Mouse (Mus musculus) thymus, adult 2 months (tissue): ENCODE data around the gene Mthfr. TPM values are rescaled to one million over a fixed set of nuclear protein-coding genes. Genes with fewer than 3 reads are reported as not detected.

ENCODE experiments used
- DNase-seq: peaks from one replicate; pipeline ENCODE4 v3.0.0; 2021
- H3K27ac ChIP-seq: fragments of 200-500 bp; 2 replicates; pipeline ENCODE4 v1.5.1; 2012; ENCODE audit warnings: low read length, control low read depth; ENCODE audit not compliant: control insufficient read depth, insufficient read depth
- H3K27me3 ChIP-seq: fragments of 200-500 bp; 2 replicates; pipeline ENCODE4 v1.6.1; 2012; ENCODE audit warnings: mild to moderate bottlenecking, low read length, moderate library complexity, mixed read lengths; ENCODE audit not compliant: control insufficient read depth, insufficient read depth
- H3K36me3 ChIP-seq: fragments of 200-500 bp; 2 replicates; pipeline ENCODE4 v1.6.1; 2012; ENCODE audit warnings: mild to moderate bottlenecking, low read length, moderate library complexity; ENCODE audit not compliant: control insufficient read depth, insufficient read depth
- H3K4me1 ChIP-seq: fragments of 200-500 bp; replicated peaks from 2 replicates; pipeline ENCODE4 v1.6.1; 2012; ENCODE audit warnings: low read length; ENCODE audit not compliant: control insufficient read depth, insufficient read depth
- H3K4me3 ChIP-seq: fragments of 200-500 bp; 2 replicates; pipeline ENCODE4 v1.5.1; 2012; ENCODE audit warnings: mild to moderate bottlenecking, low read length, control low read depth, moderate library complexity; ENCODE audit not compliant: control insufficient read depth, insufficient read depth
- CTCF ChIP-seq: fragments of 200-500 bp; IDR thresholded peaks from 2 replicates; pipeline ENCODE4 v1.5.1; 2012; ENCODE audit warnings: mild to moderate bottlenecking, control low read depth, low read length, moderate library complexity, borderline replicate concordance; ENCODE audit not compliant: control insufficient read depth, poor library complexity, insufficient read depth; ENCODE audit errors: extremely low read depth
- POLR2A ChIP-seq: fragments of 200-500 bp; IDR thresholded peaks from 2 replicates; pipeline ENCODE4 v1.6.1; 2012; ENCODE audit warnings: mild to moderate bottlenecking, low read length, control low read depth, moderate library complexity; ENCODE audit not compliant: control insufficient read depth, poor library complexity, insufficient read depth; ENCODE audit errors: extremely low read depth
- WGBS: fragments of 180-500 bp; shearing (Covaris S2); methylation state at CpG from one replicate; pipeline ENCODE4 v1.1.7; 2018; 5-methylcytosine and 5-hydroxymethylcytosine counted together
- polyA plus RNA-seq: library from polyadenylated mRNA; depleted of rRNA; stranded (reverse); fragments of >200 nt; gene quantifications from 2 replicates; pipeline ENCODE4 v1.2.3, GENCODE M21; 2012

Mthfr gene
- polyA plus RNA-seq, 1 experiment, result 30.2 TPM

- no peak for TF ChIP-seq CTCF
- no peak for TF ChIP-seq POLR2A
- H3K27me3 ChIP-seq, result no peaks in the 10 kb centered on the region
- H3K36me3 ChIP-seq, result peaks cover 52% of the 10 kb centered on the region
- no peak for DNase-seq
- no peak overlapping the region for H3K27ac ChIP-seq
- H3K4me1 ChIP-seq, result no peaks in the 10 kb centered on the region
- WGBS, result 90% methylated on average over 2 of the region's 2 CpGs
- H3K4me3 ChIP-seq, result no peak overlapping the region
Observed at GRCm38 (mm10) chr4:148018410-148018809, 20.5 kb upstream of the Mthfr start.

GRCm38 (mm10) chr4:148024003-148024402 is 14.9 kb upstream of the Mthfr start:
- peaks cover 47% of the 10 kb centered on the region for H3K36me3 ChIP-seq
- WGBS, result 99% methylated on average over 3 of the region's 3 CpGs
- no peak overlapping the region for H3K27ac ChIP-seq
- no peak for TF ChIP-seq POLR2A
- no peak for TF ChIP-seq CTCF
- H3K4me1 ChIP-seq, result no peaks in the 10 kb centered on the region
- no peaks in the 10 kb centered on the region for H3K27me3 ChIP-seq
- no peak overlapping the region for H3K4me3 ChIP-seq
- DNase-seq, result no peak

- Histone ChIP-seq H3K27me3 (no peaks in the 10 kb centered on the region), H3K4me3 (no peak overlapping the region), H3K4me1 (no peaks in the 10 kb centered on the region), H3K27ac (no peak overlapping the region), H3K36me3 (peaks cover 20% of the 10 kb centered on the region)
- TF ChIP-seq POLR2A (no peak), CTCF (no peak)
- 99% methylated on average over 7 of the region's 7 CpGs for WGBS
- DNase-seq, result no peak
Observed at GRCm38 (mm10) chr4:148029297-148029696, 9.6 kb upstream of the Mthfr start.

- H3K4me3 ChIP-seq, result no peak overlapping the region
- 83% methylated on average over 5 of the region's 5 CpGs for WGBS
- DNase-seq, result no peak
- H3K27ac ChIP-seq, result no peak overlapping the region
- no peak for TF ChIP-seq CTCF
- TF ChIP-seq POLR2A, result no peak
- H3K36me3 ChIP-seq, result peaks cover 13% of the 10 kb centered on the region; the same call in 1 of the 2 replicates
- H3K4me1 ChIP-seq, result no peaks in the 10 kb centered on the region
- no peaks in the 10 kb centered on the region for H3K27me3 ChIP-seq
Observed at GRCm38 (mm10) chr4:148030506-148030905, 8.4 kb upstream of the Mthfr start.

GRCm38 (mm10) chr4:148033858-148034410 is 4.9 kb upstream of the Mthfr start:
- no peaks in the 10 kb centered on the region for H3K36me3 ChIP-seq
- TF ChIP-seq POLR2A (no peak), CTCF (no peak)
- H3K4me3 ChIP-seq, result no peak overlapping the region
- no peak for DNase-seq
- H3K27me3 ChIP-seq, result no peaks in the 10 kb centered on the region
- 67% methylated on average over 7 of the region's 7 CpGs for WGBS
- no peak overlapping the region for H3K27ac ChIP-seq
- H3K4me1 ChIP-seq, result peaks cover 6% of the 10 kb centered on the region; the same call in 1 of the 2 replicates

- Histone ChIP-seq H3K27ac (no peak overlapping the region), H3K4me1 (peaks cover 18% of the 10 kb centered on the region), H3K27me3 (no peaks in the 10 kb centered on the region), H3K36me3 (no peaks in the 10 kb centered on the region), H3K4me3 (no peak overlapping the region)
- no peak for TF ChIP-seq POLR2A
- no peak for TF ChIP-seq CTCF
- no peak for DNase-seq
- WGBS, result 99% methylated on average over 3 of the region's 3 CpGs
Observed at GRCm38 (mm10) chr4:148035440-148035839, 3.4 kb upstream of the Mthfr start.
